Mouse (Mus musculus) skeletal muscle tissue, postnatal 0 days (tissue): ENCODE results near the gene D5Ertd579e. TPM values are rescaled to one million over a fixed set of nuclear protein-coding genes. Genes with fewer than 3 reads are reported as not detected.

Experiments used
- polyA plus RNA-seq: library from polyadenylated mRNA; unstranded; fragments of >200 nt; fragmentation: Nextera tagmentation; extraction: Ambion mirVana; gene quantifications from 2 replicates; pipeline ENCODE4 v1.2.1, GENCODE M21; 2015

D5Ertd579e gene
- polyA plus RNA-seq, result 22.7 and 23.0 TPM in 2 replicates

GRCm38 (mm10) chr5:36695461-36696231 lies at the start of gene D5Ertd579e:
Gene D5Ertd579e, minus strand, starts transcription at chr5:36696024.

GRCm38 (mm10) chr5:36593176-36593575 lies 102.6 kb downstream of the D5Ertd579e start, which contains the start of gene Tbc1d14:
Gene Tbc1d14, minus strand, starts transcription at chr5:36593276.

Other genes starting within 250 kb of the D5Ertd579e start
- gene Grpel1, start 231.0 kb downstream of the D5Ertd579e start, polyA plus RNA-seq, result 62.6 and 66.9 TPM in 2 replicates
- 1.1 and 1.2 TPM in 2 replicates for gene Tada2b, start 211.7 kb downstream of the D5Ertd579e start, polyA plus RNA-seq
- 0.05 and 0.06 TPM in 2 replicates for gene Ccdc96, start 211.4 kb downstream of the D5Ertd579e start, polyA plus RNA-seq
- gene Tbc1d14, start 102.7 kb downstream of the D5Ertd579e start, polyA plus RNA-seq, result 8.7 and 11.2 TPM in 2 replicates
- 16.3 and 19.5 TPM in 2 replicates for gene Bloc1s4, start 52.6 kb upstream of the D5Ertd579e start, polyA plus RNA-seq
- 301 and 371 TPM in 2 replicates for gene Mrfap1, start 100.7 kb upstream of the D5Ertd579e start, polyA plus RNA-seq
- gene Man2b2, start 134.6 kb upstream of the D5Ertd579e start, polyA plus RNA-seq, result 10.5 and 11.7 TPM in 2 replicates
- 0.27 and 0.38 TPM in 2 replicates for gene Ppp2r2c, start 172.5 kb upstream of the D5Ertd579e start, polyA plus RNA-seq